Mouse (Mus musculus): Measurements from ENCODE around the gene Gm47429.

DNA sequence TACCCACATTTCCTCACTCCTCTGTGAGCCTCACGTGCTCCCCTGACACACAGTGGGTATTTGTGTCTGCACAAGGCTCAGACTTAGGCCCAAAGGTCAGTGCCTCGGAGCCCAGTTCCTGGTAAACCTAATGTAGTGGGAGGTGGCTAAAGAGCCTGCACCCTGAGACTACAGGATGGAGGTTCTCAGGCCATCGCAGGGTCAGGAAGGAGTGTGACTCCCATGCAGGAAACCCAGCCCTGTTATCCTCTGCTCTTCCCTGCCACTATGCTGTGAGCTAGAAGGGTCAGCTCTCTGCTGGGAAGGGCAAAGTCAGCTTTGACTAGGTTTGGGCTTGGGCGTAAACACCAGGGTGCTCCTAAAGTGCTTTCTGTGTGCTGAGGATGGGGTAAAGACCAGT lies 17.0 kb downstream of the Gm47429 start:
- TF ChIP-seq CTCF (IDR thresholded peaks at IDR 0.05; ENCODE audit: low read depth): no peak
- no peak for TF ChIP-seq EP300 (IDR thresholded peaks at IDR 0.05; ENCODE audit: low read depth)

Data from liver, postnatal 0 days (tissue).